Mouse (Mus musculus) midbrain, postnatal 0 days (tissue): Measurements from ENCODE around the gene Olfr881. TPM values are rescaled to one million over a fixed set of nuclear protein-coding genes. Genes with fewer than 3 reads are reported as not detected.

Experiments
- ATAC-seq: fragments of 200-750 bp; cut with Nextera tagmentation; 2 replicates; pipeline ENCODE4 v1.8.0; 2017; ENCODE audit warnings: moderate number of reproducible peaks, mild to moderate bottlenecking, moderate TSS enrichment, moderate library complexity; ENCODE audit not compliant: low FRiP score
- DNase-seq: peaks from one replicate; pipeline ENCODE4 v3.0.0-alpha.2; 2015; ENCODE audit warnings: low spot score
- H3K27ac ChIP-seq: fragments of 300-500 bp; sonication (generic); 2 replicates; pipeline ENCODE4 v1.5.1; 2014; ENCODE audit warnings: low read depth, mild to moderate bottlenecking, low read length, mixed read lengths
- H3K27me3 ChIP-seq: fragments of 300-500 bp; sonication (generic); 2 replicates; pipeline ENCODE4 v1.6.1; 2014; ENCODE audit warnings: low read length, control low read depth, mixed read lengths; ENCODE audit not compliant: insufficient read depth
- H3K36me3 ChIP-seq: fragments of 300-500 bp; sonication (generic); 2 replicates; pipeline ENCODE4 v1.6.1; 2014; ENCODE audit warnings: low read length, control low read depth, mixed read lengths; ENCODE audit not compliant: insufficient read depth
- H3K4me1 ChIP-seq: fragments of 300-500 bp; sonication (generic); 2 replicates; pipeline ENCODE4 v1.6.1; 2014; ENCODE audit warnings: mild to moderate bottlenecking, control low read depth, antibody characterized with exemption, low read length, mixed read lengths; ENCODE audit not compliant: insufficient read depth
- H3K4me2 ChIP-seq: fragments of 300-500 bp; sonication (generic); 2 replicates; pipeline ENCODE4 v1.6.1; 2014; ENCODE audit warnings: low read depth, mild to moderate bottlenecking, low read length, mixed read lengths; ENCODE audit not compliant: poor library complexity, severe bottlenecking
- H3K4me3 ChIP-seq: fragments of 300-500 bp; sonication (generic); 2 replicates; pipeline ENCODE4 v1.5.1; 2014; ENCODE audit warnings: low read depth, mild to moderate bottlenecking, low read length, moderate library complexity
- H3K9ac ChIP-seq: fragments of 300-500 bp; sonication (generic); replicated peaks from 2 replicates; pipeline ENCODE4 v1.6.1; 2014; ENCODE audit warnings: mild to moderate bottlenecking, low read length, moderate library complexity, mixed read lengths; ENCODE audit not compliant: poor library complexity, severe bottlenecking
- H3K9me3 ChIP-seq: fragments of 300-500 bp; sonication (generic); 2 replicates; pipeline ENCODE4 v1.6.1; 2016; ENCODE audit warnings: low read length, control low read depth
- CTCF ChIP-seq: IDR thresholded peaks from 2 replicates; pipeline ENCODE4 v1.5.1; 2016; ENCODE audit warnings: antibody characterized with exemption, mild to moderate bottlenecking
- WGBS: fragments of 180-500 bp; shearing (Covaris S2); extraction: QIAGEN DNeasy Blood & Tissue Kit; methylation state at CpG from one replicate; pipeline ENCODE4 v1.1.7; 2014; 5-methylcytosine and 5-hydroxymethylcytosine counted together
- polyA plus RNA-seq: library from polyadenylated mRNA; unstranded; fragments of >200 nt; fragmentation: Nextera tagmentation; extraction: Ambion mirVana; gene quantifications from 2 replicates; pipeline ENCODE4 v1.2.1, GENCODE M21; 2015
- total RNA-seq: library from RNA; depleted of rRNA; stranded (reverse); fragments of >200 nt; gene quantifications from 2 replicates; pipeline ENCODE4 v1.2.3, GENCODE M21; 2014; rRNA removed

The Olfr881 gene
- total RNA-seq: not detected in 2 replicates
- polyA plus RNA-seq: not detected in 2 replicates

- H3K9ac ChIP-seq: no peak within 1 kb of the TSS
- no peaks in the 10 kb centered on the region for H3K27me3 ChIP-seq
- no peak for TF ChIP-seq CTCF
- H3K4me2 ChIP-seq: no peak within 1 kb of the TSS
- H3K4me3 ChIP-seq: no peak within 1 kb of the TSS
- no peaks in the 10 kb centered on the region for H3K36me3 ChIP-seq
- H3K27ac ChIP-seq: no peak within 1 kb of the TSS
- DNase-seq (no peak), ATAC-seq (no peak)
- no peaks in the 10 kb centered on the region for H3K4me1 ChIP-seq
- no peaks in the 10 kb centered on the region for H3K9me3 ChIP-seq
Measured at GRCm38 (mm10) chr9:37991525-37991924, at the start of gene Olfr881. Gene Olfr881 (plus strand): TSS chr9:37991825.

GRCm38 (mm10) chr9:37998581-37999204, 7.1 kb downstream of the Olfr881 start:
- Histone ChIP-seq H3K4me1 (no peaks in the 10 kb centered on the region), H3K9ac (no peak overlapping the region), H3K9me3 (no peaks in the 10 kb centered on the region), H3K4me3 (no peak overlapping the region), H3K27me3 (no peaks in the 10 kb centered on the region), H3K27ac (no peak overlapping the region), H3K36me3 (no peaks in the 10 kb centered on the region), H3K4me2 (no peak overlapping the region)
- DNase-seq (peak; percentile 52), ATAC-seq (no peak)
- peak; percentile 66 for TF ChIP-seq CTCF
- WGBS: 47% methylated on average over 2 of the region's 2 CpGs

- Histone ChIP-seq H3K4me2 (no peak overlapping the region), H3K9me3 (no peaks in the 10 kb centered on the region), H3K9ac (no peak overlapping the region), H3K36me3 (no peaks in the 10 kb centered on the region), H3K4me3 (no peak overlapping the region), H3K4me1 (no peaks in the 10 kb centered on the region), H3K27ac (no peak overlapping the region), H3K27me3 (no peaks in the 10 kb centered on the region)
- TF ChIP-seq CTCF: no peak
- ATAC-seq: no peak
- 54% methylated on average over 1 of the region's 1 CpGs for WGBS
- DNase-seq: no peak
Measured at GRCm38 (mm10) chr9:38000021-38000420, 8.4 kb downstream of the Olfr881 start.

DNA sequence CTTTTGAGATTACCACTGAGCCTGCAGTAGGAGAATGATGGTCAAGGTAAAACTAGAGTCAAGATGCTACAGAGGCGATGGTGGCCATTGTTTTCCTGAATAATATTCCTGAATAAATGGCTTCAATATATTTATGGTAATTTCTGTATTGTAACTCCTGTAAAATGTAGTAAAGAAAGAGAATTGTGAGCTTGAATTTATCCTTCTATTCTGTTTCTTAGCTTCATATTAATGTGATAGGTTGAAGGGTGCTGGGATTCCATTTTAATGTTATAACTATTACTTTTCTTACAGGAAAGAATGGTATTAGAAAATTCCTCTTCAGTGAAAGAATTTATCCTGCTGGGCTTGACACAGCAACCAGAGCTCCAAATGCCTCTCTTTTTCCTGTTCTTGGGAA, 33.9 kb downstream of the Olfr881 start, which contains the start of gene Olfr883:
Gene Olfr883, plus strand, starts transcription at position 301 of the 400 bp plus-strand sequence.
- no peak for TF ChIP-seq CTCF
- no peak within 1 kb of the TSS for H3K9ac ChIP-seq
- no peak within 1 kb of the TSS for H3K4me2 ChIP-seq
- WGBS: 73% methylated on average over 1 of the region's 1 CpGs
- no peaks in the 10 kb centered on the region for H3K9me3 ChIP-seq
- no peak within 1 kb of the TSS for H3K27ac ChIP-seq
- ATAC-seq: no peak
- H3K27me3 ChIP-seq: no peaks in the 10 kb centered on the region
- no peaks in the 10 kb centered on the region for H3K4me1 ChIP-seq
- H3K4me3 ChIP-seq: no peak within 1 kb of the TSS
- no peaks in the 10 kb centered on the region for H3K36me3 ChIP-seq
- DNase-seq: no peak

Other genes starting within 250 kb of the Olfr881 start
- not detected in 2 replicates for gene Olfr874, start 246.7 kb upstream of the Olfr881 start, total RNA-seq
- 0.11 TPM in 1 of 2 replicates, not detected in the other for gene Olfr874, start 246.7 kb upstream of the Olfr881 start, polyA plus RNA-seq
- not detected in 2 replicates for gene Olfr875, start 220.0 kb upstream of the Olfr881 start, total RNA-seq
- gene Olfr875, start 220.0 kb upstream of the Olfr881 start, polyA plus RNA-seq: 0.20 and 0.22 TPM in 2 replicates
- gene Olfr876, start 188.8 kb upstream of the Olfr881 start, total RNA-seq: not detected in 2 replicates
- gene Olfr876, start 188.8 kb upstream of the Olfr881 start, polyA plus RNA-seq: not detected in 2 replicates
- gene Olfr877, start 137.6 kb upstream of the Olfr881 start, total RNA-seq: not detected in 2 replicates
- not detected in 2 replicates for gene Olfr877, start 137.6 kb upstream of the Olfr881 start, polyA plus RNA-seq
- gene Olfr145, start 95.1 kb upstream of the Olfr881 start, total RNA-seq: not detected in 2 replicates
- gene Olfr145, start 95.1 kb upstream of the Olfr881 start, polyA plus RNA-seq: not detected in 2 replicates
- not detected in 2 replicates for gene Olfr878, start 74.0 kb upstream of the Olfr881 start, total RNA-seq
- not detected in 2 replicates for gene Olfr878, start 74.0 kb upstream of the Olfr881 start, polyA plus RNA-seq
- gene Olfr883, start 34.0 kb downstream of the Olfr881 start, total RNA-seq: not detected in 2 replicates
- not detected in 2 replicates for gene Olfr883, start 34.0 kb downstream of the Olfr881 start, polyA plus RNA-seq
- gene Olfr884, start 54.7 kb downstream of the Olfr881 start, total RNA-seq: not detected in 2 replicates
- not detected in 2 replicates for gene Olfr884, start 54.7 kb downstream of the Olfr881 start, polyA plus RNA-seq
- gene Olfr885, start 69.5 kb downstream of the Olfr881 start, total RNA-seq: not detected in 2 replicates
- gene Olfr885, start 69.5 kb downstream of the Olfr881 start, polyA plus RNA-seq: not detected in 2 replicates
- gene Olfr887, start 92.2 kb downstream of the Olfr881 start, total RNA-seq: not detected in 2 replicates
- not detected in 2 replicates for gene Olfr887, start 92.2 kb downstream of the Olfr881 start, polyA plus RNA-seq
- not detected in 2 replicates for gene Olfr888, start 116.3 kb downstream of the Olfr881 start, total RNA-seq
- gene Olfr888, start 116.3 kb downstream of the Olfr881 start, polyA plus RNA-seq: not detected in 2 replicates
- not detected in 2 replicates for gene Olfr889, start 123.4 kb downstream of the Olfr881 start, total RNA-seq
- 0.04 TPM in 1 of 2 replicates, not detected in the other for gene Olfr889, start 123.4 kb downstream of the Olfr881 start, polyA plus RNA-seq
- not detected in 2 replicates for gene Olfr890, start 150.7 kb downstream of the Olfr881 start, total RNA-seq
- gene Olfr890, start 150.7 kb downstream of the Olfr881 start, polyA plus RNA-seq: not detected in 2 replicates
- gene Olfr891, start 189.0 kb downstream of the Olfr881 start, total RNA-seq: not detected in 2 replicates
- gene Olfr891, start 189.0 kb downstream of the Olfr881 start, polyA plus RNA-seq: not detected in 2 replicates
- gene Olfr893, start 216.5 kb downstream of the Olfr881 start, total RNA-seq: not detected in 2 replicates
- not detected in 2 replicates for gene Olfr893, start 216.5 kb downstream of the Olfr881 start, polyA plus RNA-seq
- not detected in 2 replicates for gene Olfr894, start 226.2 kb downstream of the Olfr881 start, total RNA-seq
- not detected in 2 replicates for gene Olfr894, start 226.2 kb downstream of the Olfr881 start, polyA plus RNA-seq